Mouse (Mus musculus): ENCODE data around the gene Timm13.

GRCm38 (mm10) chr10:80950314-80950713 is 49.5 kb upstream of the Timm13 start:
- TF ChIP-seq CTCF (IDR thresholded peaks at IDR 0.05; ENCODE audit: borderline replicate concordance, extremely low read depth, insufficient read depth, insufficient read length) (no peak), POLR2A (IDR thresholded peaks at IDR 0.05; ENCODE audit: borderline replicate concordance, extremely low read depth, insufficient read depth, insufficient read length, poor library complexity, severe bottlenecking) (no peak)
